Mouse (Mus musculus) heart, embryonic 16.5 days (tissue): ENCODE results near the gene Cavin2. TPM values are rescaled to one million over a fixed set of nuclear protein-coding genes. Genes with fewer than 3 reads are reported as not detected.

Experiments used
- ATAC-seq: fragments of 200-750 bp; cut with Nextera tagmentation; replicated peaks from 2 replicates; pipeline ENCODE4 v1.8.0; 2017; ENCODE audit warnings: moderate number of reproducible peaks; ENCODE audit not compliant: insufficient read depth, low FRiP score; ENCODE audit errors: extremely low read depth
- H3K27ac ChIP-seq: fragments of 300-500 bp; sonication (generic); 2 replicates; pipeline ENCODE4 v1.5.1; 2014; ENCODE audit warnings: mild to moderate bottlenecking, low read length, control low read depth, moderate library complexity
- H3K27me3 ChIP-seq: fragments of 300-500 bp; sonication (generic); 2 replicates; pipeline ENCODE4 v1.6.1; 2014; ENCODE audit warnings: low read length, mixed read lengths; ENCODE audit not compliant: control insufficient read depth, insufficient read depth
- H3K36me3 ChIP-seq: fragments of 300-500 bp; sonication (generic); 2 replicates; pipeline ENCODE4 v1.6.1; 2014; ENCODE audit not compliant: control insufficient read depth, insufficient read depth
- H3K4me1 ChIP-seq: fragments of 300-500 bp; sonication (generic); 2 replicates; pipeline ENCODE4 v1.6.1; 2014; ENCODE audit warnings: low read length, mixed read lengths; ENCODE audit not compliant: control insufficient read depth, insufficient read depth
- H3K4me2 ChIP-seq: fragments of 300-500 bp; sonication (generic); 2 replicates; pipeline ENCODE4 v1.6.1; 2014; ENCODE audit warnings: low read depth, mild to moderate bottlenecking, control low read depth, low read length
- H3K4me3 ChIP-seq: fragments of 300-500 bp; sonication (generic); 2 replicates; pipeline ENCODE4 v1.5.1; 2014; ENCODE audit warnings: mild to moderate bottlenecking, control low read depth, low read length
- H3K9ac ChIP-seq: fragments of 300-500 bp; sonication (generic); 2 replicates; pipeline ENCODE4 v1.6.1; 2014; ENCODE audit warnings: low read length, control low read depth
- H3K9me3 ChIP-seq: fragments of 300-500 bp; sonication (generic); replicated peaks from 2 replicates; pipeline ENCODE4 v1.6.1; 2016; ENCODE audit warnings: low read length; ENCODE audit not compliant: control insufficient read depth
- WGBS: fragments of 180-500 bp; shearing (Covaris S2); extraction: QIAGEN DNeasy Blood & Tissue Kit; methylation state at CpG from one replicate; pipeline ENCODE4 v1.1.7; 2014; 5-methylcytosine and 5-hydroxymethylcytosine counted together
- polyA plus RNA-seq: library from polyadenylated mRNA; unstranded; fragments of >200 nt; fragmentation: Nextera tagmentation; extraction: Ambion mirVana; gene quantifications from 2 replicates; pipeline ENCODE4 v1.2.1, GENCODE M21; 2015

Cavin2 gene
- polyA plus RNA-seq, 1 experiment from 2014 or later: 229 TPM

- WGBS: 18% methylated on average over 6 of the region's 6 CpGs
- Histone ChIP-seq H3K9ac (peak overlapping the region; percentile 30), H3K27ac (no peak overlapping the region), H3K27me3 (no peaks in the 10 kb centered on the region), H3K4me1 (peaks cover 8% of the 10 kb centered on the region), H3K4me2 (peak overlapping the region; percentile 28; the same call in 1 of the 2 replicates), H3K9me3 (no peaks in the 10 kb centered on the region), H3K4me3 (no peak overlapping the region), H3K36me3 (no peaks in the 10 kb centered on the region)
- ATAC-seq: no peak
Measured at GRCm38 (mm10) chr1:51334289-51334688, 45.4 kb downstream of the Cavin2 start.

GRCm38 (mm10) chr1:51335081-51335480 is 46.2 kb downstream of the Cavin2 start:
- H3K9ac ChIP-seq: no peak overlapping the region
- H3K27me3 ChIP-seq: no peaks in the 10 kb centered on the region
- no peak for ATAC-seq
- no peaks in the 10 kb centered on the region for H3K9me3 ChIP-seq
- no peaks in the 10 kb centered on the region for H3K36me3 ChIP-seq
- 82% methylated on average over 2 of the region's 2 CpGs for WGBS
- H3K4me1 ChIP-seq: peaks cover 8% of the 10 kb centered on the region
- H3K4me3 ChIP-seq: no peak overlapping the region
- no peak overlapping the region for H3K27ac ChIP-seq
- no peak overlapping the region for H3K4me2 ChIP-seq

- no peak overlapping the region for H3K27ac ChIP-seq
- 64% methylated on average over 3 of the region's 3 CpGs for WGBS
- H3K9ac ChIP-seq: no peak overlapping the region
- peaks cover 2% of the 10 kb centered on the region; the same call in 1 of the 2 replicates for H3K9me3 ChIP-seq
- H3K4me3 ChIP-seq: no peak overlapping the region
- H3K27me3 ChIP-seq: no peaks in the 10 kb centered on the region
- no peak overlapping the region for H3K4me2 ChIP-seq
- no peaks in the 10 kb centered on the region for H3K36me3 ChIP-seq
- no peaks in the 10 kb centered on the region for H3K4me1 ChIP-seq
- ATAC-seq: no peak
Measured at GRCm38 (mm10) chr1:51344160-51344559, 55.2 kb downstream of the Cavin2 start.

GRCm38 (mm10) chr1:51347596-51347995 is 58.7 kb downstream of the Cavin2 start:
- H3K9me3 ChIP-seq: peaks cover 2% of the 10 kb centered on the region; the same call in 1 of the 2 replicates
- no peak overlapping the region for H3K27ac ChIP-seq
- H3K36me3 ChIP-seq: no peaks in the 10 kb centered on the region
- no peak for ATAC-seq
- no peaks in the 10 kb centered on the region for H3K4me1 ChIP-seq
- no peak overlapping the region for H3K4me3 ChIP-seq
- 92% methylated on average over 3 of the region's 3 CpGs for WGBS
- no peak overlapping the region for H3K4me2 ChIP-seq
- H3K27me3 ChIP-seq: no peaks in the 10 kb centered on the region
- H3K9ac ChIP-seq: no peak overlapping the region

- Histone ChIP-seq H3K9me3 (peaks cover 2% of the 10 kb centered on the region; the same call in 1 of the 2 replicates), H3K27ac (no peak overlapping the region)
Measured at GRCm38 (mm10) chr1:51348631-51349030, 59.7 kb downstream of the Cavin2 start.

GRCm38 (mm10) chr1:51349291-51349967 is 60.5 kb downstream of the Cavin2 start:
- no peak for ATAC-seq
- no peaks in the 10 kb centered on the region for H3K36me3 ChIP-seq
- WGBS: 58% methylated on average over 7 of the region's 7 CpGs
- no peak overlapping the region for H3K4me2 ChIP-seq
- no peaks in the 10 kb centered on the region for H3K4me1 ChIP-seq
- peaks cover 2% of the 10 kb centered on the region; the same call in 1 of the 2 replicates for H3K9me3 ChIP-seq
- H3K27me3 ChIP-seq: no peaks in the 10 kb centered on the region
- no peak overlapping the region for H3K9ac ChIP-seq
- no peak overlapping the region for H3K4me3 ChIP-seq
- no peak overlapping the region for H3K27ac ChIP-seq

More at GRCm38 (mm10) chr1:51348631-51349030, 59.7 kb downstream of the Cavin2 start:
- H3K4me2 ChIP-seq: no peak overlapping the region
- H3K4me3 ChIP-seq: no peak overlapping the region
- H3K4me1 ChIP-seq: no peaks in the 10 kb centered on the region
- ATAC-seq: no peak
- H3K9ac ChIP-seq: no peak overlapping the region
- H3K36me3 ChIP-seq: no peaks in the 10 kb centered on the region
- no peaks in the 10 kb centered on the region for H3K27me3 ChIP-seq
- WGBS: 87% methylated on average over 7 of the region's 7 CpGs

Other genes starting within 250 kb of the Cavin2 start
- gene Nabp1, start 189.3 kb downstream of the Cavin2 start, polyA plus RNA-seq: 28.0 and 29.1 TPM in 2 replicates